Mouse (Mus musculus) olfactory bulb, adult 2 months (tissue): ENCODE results near the gene Fgfr2. TPM values are rescaled to one million over a fixed set of nuclear protein-coding genes. Genes with fewer than 3 reads are reported as not detected.
A peak's percentile ranks its signal among the peaks of the same experiment; 100 is the strongest.

Experiments
- H3K27ac ChIP-seq: fragments of 200-500 bp; 2 replicates; pipeline ENCODE4 v1.5.1; 2012; ENCODE audit warnings: low read depth, low read length; ENCODE audit not compliant: insufficient read depth
- H3K4me1 ChIP-seq: fragments of 200-500 bp; 2 replicates; pipeline ENCODE4 v1.6.1; 2012; ENCODE audit warnings: low read length; ENCODE audit not compliant: control insufficient read depth, insufficient read depth
- H3K4me3 ChIP-seq: fragments of 200-500 bp; 2 replicates; pipeline ENCODE4 v1.5.1; 2012; ENCODE audit warnings: mild to moderate bottlenecking, low read depth, low read length, moderate library complexity; ENCODE audit not compliant: insufficient read depth
- CTCF ChIP-seq: fragments of 200-500 bp; IDR thresholded peaks from 2 replicates; pipeline ENCODE4 v1.5.1; 2012; ENCODE audit warnings: low read depth, mild to moderate bottlenecking, low read length, moderate library complexity; ENCODE audit not compliant: insufficient read depth
- POLR2A ChIP-seq: fragments of 200-500 bp; IDR thresholded peaks from 2 replicates; pipeline ENCODE4 v1.6.1; 2012; ENCODE audit warnings: mild to moderate bottlenecking, low read depth, low read length, moderate library complexity; ENCODE audit not compliant: insufficient read depth
- WGBS: fragments of 180-500 bp; shearing (Covaris S2); methylation state at CpG from one replicate; pipeline ENCODE4 v1.1.7; 2018; 5-methylcytosine and 5-hydroxymethylcytosine counted together
- polyA plus RNA-seq: library from polyadenylated mRNA; stranded (reverse); fragments of >200 nt; gene quantifications from 2 replicates; pipeline ENCODE4 v1.2.4, GENCODE M21; 2012; ENCODE audit warnings: low replicate concordance; ENCODE audit not compliant: missing spikeins, insufficient read depth, insufficient read length

The Fgfr2 gene
- polyA plus RNA-seq, 1 experiment, result not detected

- TF ChIP-seq POLR2A (no peak), CTCF (no peak)
- H3K4me3 ChIP-seq, result no peak overlapping the region
- H3K4me1 ChIP-seq, result peaks cover 45% of the 10 kb centered on the region
- 0 out of 2 replicates have a peak overlapping the region, but pooled peaks have one; percentile 5 for H3K27ac ChIP-seq
- 66% methylated on average over 7 of the region's 7 CpGs for WGBS
Observed at GRCm38 (mm10) chr7:132808051-132808796, 314.9 kb downstream of the Fgfr2 start.

DNA sequence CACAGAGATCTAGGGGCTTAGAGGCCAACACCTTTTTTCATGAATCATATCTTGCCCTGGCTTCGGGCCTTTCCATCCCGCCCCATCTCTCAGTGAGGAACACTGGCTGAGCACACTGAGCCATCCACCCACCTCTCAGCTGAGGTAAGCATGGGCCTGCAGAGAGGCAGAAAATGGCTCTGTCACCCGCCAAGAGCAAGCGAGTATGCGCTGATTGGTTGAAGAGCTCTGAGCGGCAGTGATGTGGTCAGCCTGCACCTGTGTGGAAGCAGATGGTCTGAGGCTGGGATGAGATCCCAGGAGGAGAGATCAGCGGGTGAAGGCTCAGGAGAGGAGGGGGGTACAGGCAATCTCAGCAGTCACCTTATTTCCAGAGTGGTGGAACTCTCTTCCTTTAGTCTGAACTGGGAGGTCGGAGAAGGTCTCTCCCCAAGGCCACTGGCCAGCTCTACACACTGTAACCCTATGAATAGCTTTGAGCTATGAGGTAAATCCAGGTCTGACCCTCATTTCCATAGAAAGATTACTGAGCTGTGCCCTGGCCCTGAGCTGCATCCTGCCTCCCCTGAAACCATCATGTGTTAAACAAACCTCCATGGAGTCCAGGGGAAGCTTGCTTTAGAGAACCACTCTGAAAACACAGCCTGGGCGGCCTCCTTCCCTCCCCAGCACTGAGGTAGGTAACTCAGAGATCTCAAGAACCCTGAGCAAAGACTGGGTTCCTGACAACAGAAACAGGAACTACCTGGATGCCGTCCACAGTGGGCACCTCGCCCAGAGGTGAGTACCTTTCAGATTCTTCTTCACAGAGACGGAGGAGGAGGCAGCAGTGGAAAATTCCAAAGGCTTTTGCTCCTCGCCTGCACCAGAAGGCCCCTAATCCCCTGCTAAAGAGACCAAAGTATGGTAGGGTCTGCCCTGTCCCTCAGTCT lies 316.0 kb downstream of the Fgfr2 start:
- TF ChIP-seq CTCF (no peak), POLR2A (no peak)
- Histone ChIP-seq H3K27ac (no peak overlapping the region), H3K4me3 (no peak overlapping the region), H3K4me1 (peaks cover 47% of the 10 kb centered on the region)
- 67% methylated on average over 13 of the region's 13 CpGs for WGBS

- peaks cover 44% of the 10 kb centered on the region for H3K4me1 ChIP-seq
Observed at GRCm38 (mm10) chr7:132806286-132806685, 316.9 kb downstream of the Fgfr2 start.

DNA sequence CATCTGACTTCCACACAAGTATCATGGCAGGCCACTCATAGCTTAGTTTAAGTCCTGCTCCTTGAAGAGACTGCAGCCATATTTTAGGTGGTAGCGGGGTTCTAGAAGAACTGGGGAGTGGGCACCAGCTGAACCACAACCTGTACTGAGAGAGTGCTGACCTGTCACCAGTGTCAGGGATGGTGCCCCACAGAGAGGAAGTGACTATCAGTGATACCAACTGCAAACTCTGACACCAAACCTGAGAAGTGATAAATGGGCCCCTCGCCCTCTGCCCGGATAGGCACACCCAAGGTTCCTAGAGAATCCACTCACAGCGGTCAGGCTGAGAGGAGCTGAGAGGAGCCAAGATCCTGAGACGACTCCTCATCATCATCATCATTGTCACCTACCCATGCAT lies 318.2 kb downstream of the Fgfr2 start:
- Histone ChIP-seq H3K4me3 (no peak overlapping the region), H3K27ac (no peak overlapping the region), H3K4me1 (peaks cover 42% of the 10 kb centered on the region)
- TF ChIP-seq POLR2A, result no peak
- TF ChIP-seq CTCF, result no peak
- 89% methylated on average over 5 of the region's 5 CpGs for WGBS

More at GRCm38 (mm10) chr7:132806286-132806685, 316.9 kb downstream of the Fgfr2 start:
- Histone ChIP-seq H3K4me3 (no peak overlapping the region), H3K27ac (peak overlapping the region; percentile 17; the same call in 1 of the 2 replicates)
- TF ChIP-seq POLR2A (no peak), CTCF (no peak)
- 53% methylated on average over 5 of the region's 5 CpGs for WGBS

DNA sequence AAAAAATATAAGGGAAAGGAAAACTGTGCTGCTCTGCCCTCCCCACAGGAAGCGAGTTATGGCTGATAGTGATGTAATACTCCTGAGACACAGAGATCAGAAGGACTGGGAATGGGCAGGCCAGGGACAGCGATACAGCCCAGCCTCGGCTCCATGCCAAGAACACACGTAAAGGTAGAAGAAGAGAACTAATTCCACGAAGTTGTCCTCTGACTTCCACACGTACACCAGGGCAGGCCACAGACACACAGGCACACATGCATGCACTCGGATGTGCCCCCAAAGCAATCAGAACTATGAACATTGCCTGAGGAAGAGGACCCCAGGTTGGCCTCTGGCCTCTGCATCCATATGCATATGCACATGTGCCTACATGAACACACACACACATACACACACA lies 318.7 kb downstream of the Fgfr2 start:
- Histone ChIP-seq H3K4me1 (peaks cover 39% of the 10 kb centered on the region), H3K27ac (no peak overlapping the region), H3K4me3 (no peak overlapping the region)
- 81% methylated on average over 7 of the region's 7 CpGs for WGBS
- TF ChIP-seq POLR2A (no peak), CTCF (no peak)

DNA sequence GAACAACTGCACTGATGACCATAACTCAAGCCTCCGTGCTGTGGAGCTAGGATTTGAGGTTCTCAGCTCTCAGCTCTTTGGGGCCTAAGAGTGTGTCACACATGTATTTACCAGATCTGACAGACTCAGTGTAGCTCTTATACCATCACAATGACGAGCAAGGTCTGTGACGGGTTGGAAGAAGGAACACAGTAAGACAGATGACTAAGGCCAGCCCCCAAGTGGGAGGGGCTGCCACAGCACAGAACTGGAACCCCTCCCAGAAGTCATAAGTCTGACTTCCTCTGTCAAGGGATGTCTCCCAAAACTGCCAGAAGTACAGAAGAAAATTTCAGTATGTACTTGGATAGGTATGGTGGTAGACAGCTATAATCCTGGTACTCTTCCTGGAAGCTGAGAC lies 319.2 kb downstream of the Fgfr2 start:
- Histone ChIP-seq H3K4me3 (no peak overlapping the region), H3K4me1 (peaks cover 34% of the 10 kb centered on the region), H3K27ac (no peak overlapping the region)
- no peak for TF ChIP-seq CTCF
- no peak for TF ChIP-seq POLR2A
- WGBS, result 76% methylated on average over 3 of the region's 3 CpGs

DNA sequence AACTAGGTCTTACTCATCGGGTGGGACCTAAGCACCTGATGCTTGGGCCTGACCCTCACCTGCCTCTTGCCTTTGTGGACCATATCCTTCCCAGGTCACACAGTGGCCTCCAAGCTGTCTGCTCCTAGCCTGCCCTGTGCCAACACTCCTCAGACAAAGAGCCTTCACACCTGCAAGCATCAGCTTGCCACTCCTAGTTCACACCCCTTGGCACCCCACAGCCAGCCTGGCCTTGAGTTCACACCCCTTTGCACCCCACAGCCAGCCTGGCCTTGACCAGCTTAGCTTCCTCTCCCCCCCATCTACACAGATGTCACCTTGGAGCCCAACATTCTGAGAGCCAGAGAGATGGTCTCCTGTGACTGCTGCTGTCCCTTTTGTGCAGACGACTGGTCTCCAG lies 319.8 kb downstream of the Fgfr2 start:
- Histone ChIP-seq H3K4me3 (no peak overlapping the region), H3K4me1 (peaks cover 31% of the 10 kb centered on the region), H3K27ac (no peak overlapping the region)
- no peak for TF ChIP-seq CTCF
- 86% methylated on average over 2 of the region's 2 CpGs for WGBS

GRCm38 (mm10) chr7:132802691-132803090 lies 320.5 kb downstream of the Fgfr2 start:
- H3K4me1 ChIP-seq, result peaks cover 27% of the 10 kb centered on the region
- H3K4me3 ChIP-seq, result no peak overlapping the region
- H3K27ac ChIP-seq, result no peak overlapping the region
- 72% methylated on average over 11 of the region's 11 CpGs for WGBS
- TF ChIP-seq CTCF (no peak), POLR2A (no peak)

DNA sequence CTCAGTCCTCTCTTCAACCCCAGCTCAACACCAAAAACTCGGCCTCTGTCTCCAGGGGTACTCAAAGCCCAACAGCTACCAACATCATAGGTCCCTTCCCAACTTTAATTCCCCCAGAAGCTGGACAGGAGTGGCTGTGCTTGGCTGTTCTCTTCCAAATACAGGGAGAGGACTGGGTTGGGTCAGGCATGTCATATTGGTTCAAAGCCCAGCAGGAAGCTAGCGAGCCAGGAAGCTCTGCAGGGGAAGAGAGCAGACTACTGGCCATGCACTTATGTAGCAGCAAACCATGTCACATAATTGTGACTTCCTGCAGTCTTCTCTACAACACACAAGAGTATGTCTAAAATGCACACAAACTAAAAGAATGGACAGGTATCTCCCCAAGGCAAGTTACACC lies 321.1 kb downstream of the Fgfr2 start:
- Histone ChIP-seq H3K27ac (no peak overlapping the region), H3K4me1 (peaks cover 22% of the 10 kb centered on the region), H3K4me3 (no peak overlapping the region)
- 77% methylated on average over 2 of the region's 2 CpGs for WGBS
- TF ChIP-seq CTCF, result no peak
- TF ChIP-seq POLR2A, result no peak
